Mouse (Mus musculus) liver, adult (tissue): ENCODE measurements around the gene Prss53.
A peak's percentile ranks its signal among the peaks of the same experiment; 100 is the strongest.

Source experiments
- GATA4 ChIP-seq: IDR thresholded peaks from 2 replicates; pipeline ENCODE4 v1.6.1; 2014; ENCODE audit warnings: mild to moderate bottlenecking, low read length; ENCODE audit not compliant: insufficient replicate concordance

Gene Prss53

DNA sequence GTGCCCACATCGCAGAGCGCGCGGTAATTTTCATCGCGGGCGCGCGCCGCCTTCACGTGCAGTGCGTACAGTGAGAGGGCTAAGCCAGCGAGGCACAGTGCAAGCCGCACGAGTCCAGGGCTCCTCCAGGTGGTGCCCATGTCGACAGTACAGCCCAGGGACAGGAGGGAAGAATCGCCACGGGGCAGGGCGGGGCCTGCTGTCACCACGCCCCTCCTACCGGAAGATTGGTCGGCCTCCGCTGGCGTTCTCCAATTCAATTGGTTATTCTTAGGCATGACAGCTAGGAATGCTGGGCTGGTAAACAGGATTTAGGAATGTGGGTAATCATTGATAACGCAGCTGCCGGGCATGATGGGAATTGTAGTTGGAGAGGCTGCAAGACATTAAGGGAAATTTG lies 4.7 kb upstream of the Prss53 start, which contains the start of the genes Gm21974 and Vkorc1:
Gene Gm21974 (minus strand): TSS at position 13 of the 400 bp plus-strand sequence.
Gene Vkorc1 (minus strand): TSS at position 176 of the 400 bp plus-strand sequence.
- peak; percentile 83; the same call in 1 of the 2 replicates for TF ChIP-seq GATA4

DNA sequence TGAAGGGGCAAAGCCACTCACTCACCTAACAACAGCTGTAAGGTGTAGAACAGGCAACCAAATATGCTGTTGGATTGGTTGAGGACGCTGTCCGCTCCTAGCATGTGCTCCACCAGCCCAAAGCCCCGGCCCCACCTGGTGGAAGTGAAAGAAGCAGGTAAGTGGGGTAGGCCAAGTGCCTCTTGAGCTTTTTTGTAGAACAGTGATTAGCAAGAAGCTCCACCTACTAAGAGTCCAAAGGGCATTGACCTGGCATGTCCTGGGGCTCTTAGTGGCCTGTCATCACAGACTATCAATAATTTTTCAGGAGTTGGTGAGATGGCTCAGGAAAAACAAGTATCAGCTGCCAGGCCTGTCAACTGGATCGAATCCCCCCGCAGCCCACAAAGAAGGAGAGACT lies 3.7 kb upstream of the Prss53 start:
- TF ChIP-seq GATA4, result no peak

DNA sequence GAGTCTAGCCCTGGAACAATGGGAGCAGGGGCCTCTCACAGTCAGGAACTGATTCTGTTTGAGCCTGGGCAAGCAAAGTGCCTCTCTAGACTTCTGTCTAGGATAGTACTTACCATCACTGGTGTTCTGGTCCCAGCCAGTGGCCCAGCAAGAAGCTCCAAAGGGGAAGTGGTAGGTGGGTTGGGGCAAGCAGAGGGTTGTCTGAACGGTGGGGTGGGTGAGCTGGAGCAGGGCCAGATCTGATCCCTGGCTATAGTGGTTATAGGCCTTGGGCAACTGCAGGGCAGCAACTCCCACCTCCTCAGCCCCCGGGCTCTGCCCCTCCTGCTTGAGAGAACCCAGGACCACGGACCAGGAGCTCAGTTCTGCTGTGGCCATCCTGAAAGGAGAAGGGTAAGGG lies 1.9 kb downstream of the Prss53 start:
- no peak for TF ChIP-seq GATA4

DNA sequence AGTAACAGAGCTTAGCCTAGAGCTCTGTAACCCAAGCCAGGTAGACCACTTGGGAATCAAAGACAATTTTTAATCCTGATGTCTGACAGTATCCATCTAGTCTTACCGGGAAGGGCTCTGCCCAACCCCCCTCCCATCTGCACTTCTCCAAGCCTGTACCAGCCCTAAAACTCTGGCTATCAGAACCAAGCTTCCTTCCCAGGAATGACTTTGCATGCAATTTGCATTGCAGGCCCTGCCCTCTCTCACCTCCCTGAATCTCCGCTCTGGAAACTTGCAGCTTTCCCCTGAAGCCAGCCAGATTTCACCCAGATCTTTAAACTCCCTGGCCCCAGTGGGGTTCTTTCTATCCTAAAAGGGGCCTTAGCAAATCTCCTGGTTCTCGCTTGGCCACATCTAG lies 3.0 kb downstream of the Prss53 start:
- TF ChIP-seq GATA4, result no peak

DNA sequence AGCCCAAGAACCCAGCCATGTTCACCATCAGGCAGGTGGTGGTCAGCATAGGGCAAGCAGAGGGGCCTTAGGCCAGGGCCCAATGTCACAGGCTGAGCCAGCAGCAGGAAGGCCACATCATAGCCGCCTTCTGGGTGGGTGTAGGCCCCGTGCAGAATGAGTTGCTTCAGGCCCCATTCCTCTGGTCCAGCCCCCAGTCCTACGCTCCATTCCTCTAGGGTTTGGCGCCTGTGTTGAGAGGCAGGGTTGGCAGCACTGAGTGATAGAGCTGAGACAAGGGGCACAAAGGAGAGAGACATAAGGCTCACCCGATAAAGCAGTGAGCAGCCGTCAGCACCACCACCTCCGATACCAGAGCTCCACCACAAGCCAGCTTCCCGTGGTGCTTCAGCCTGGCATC lies 3.6 kb downstream of the Prss53 start:
- no peak for TF ChIP-seq GATA4

DNA sequence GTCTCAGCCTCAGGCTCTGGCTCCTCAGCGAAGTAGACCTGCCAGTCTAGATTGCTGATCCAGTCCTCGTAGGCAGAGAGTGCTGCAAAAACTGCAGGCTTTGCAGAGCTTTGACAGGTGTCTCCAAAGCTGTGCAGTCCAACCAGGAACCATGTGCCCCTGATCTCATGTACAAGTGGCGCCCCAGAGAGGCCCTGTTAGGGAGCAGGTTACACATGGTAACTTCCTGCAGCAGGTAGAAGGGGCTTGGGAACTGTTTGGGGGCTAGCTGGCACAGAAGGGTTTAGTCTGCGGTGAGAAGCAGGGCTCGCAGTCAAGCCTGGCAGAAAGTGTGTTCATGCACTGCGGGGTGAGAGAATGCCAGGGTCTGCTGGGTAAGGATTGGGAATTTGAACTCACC lies 4.2 kb downstream of the Prss53 start:
- no peak for TF ChIP-seq GATA4

DNA sequence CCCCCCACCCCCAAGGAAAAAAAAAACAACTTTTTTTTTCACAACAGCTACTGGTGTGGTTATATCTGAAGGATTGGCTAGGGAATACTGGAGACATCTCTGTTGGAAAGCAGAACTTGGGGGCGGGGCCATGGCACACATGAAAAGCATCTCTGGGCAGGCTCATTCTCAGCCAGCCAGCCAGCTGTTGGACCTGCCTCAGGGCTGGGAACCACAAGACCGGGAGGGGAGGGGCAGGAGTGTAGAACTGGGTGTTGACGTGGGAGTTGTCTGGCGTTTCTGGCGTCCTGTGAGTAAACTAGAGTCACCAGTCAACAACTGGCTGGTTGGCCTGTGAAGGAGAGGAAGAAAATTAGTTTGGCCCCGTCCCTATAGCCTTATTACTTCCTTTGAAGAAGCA lies 4.8 kb downstream of the Prss53 start:
- no peak for TF ChIP-seq GATA4

DNA sequence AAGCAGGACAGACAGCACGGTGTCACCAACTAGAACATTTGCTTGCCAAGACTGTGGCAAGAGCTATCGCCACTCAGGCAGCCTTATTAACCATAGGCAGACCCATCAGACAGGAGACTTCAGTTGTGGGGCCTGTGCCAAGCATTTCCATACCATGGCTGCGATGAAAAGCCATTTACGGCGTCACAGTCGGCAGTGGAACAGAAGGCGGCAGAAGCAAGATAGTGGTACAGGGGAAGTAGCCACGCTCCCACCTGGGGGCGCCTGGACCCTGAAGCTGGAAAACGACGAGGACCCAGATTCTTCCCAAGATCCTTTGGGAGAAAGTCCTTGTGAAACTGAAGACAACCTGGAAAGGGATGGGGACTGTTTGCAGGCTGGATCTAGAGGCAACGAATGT lies 10.3 kb downstream of the Prss53 start:
- no peak for TF ChIP-seq GATA4

DNA sequence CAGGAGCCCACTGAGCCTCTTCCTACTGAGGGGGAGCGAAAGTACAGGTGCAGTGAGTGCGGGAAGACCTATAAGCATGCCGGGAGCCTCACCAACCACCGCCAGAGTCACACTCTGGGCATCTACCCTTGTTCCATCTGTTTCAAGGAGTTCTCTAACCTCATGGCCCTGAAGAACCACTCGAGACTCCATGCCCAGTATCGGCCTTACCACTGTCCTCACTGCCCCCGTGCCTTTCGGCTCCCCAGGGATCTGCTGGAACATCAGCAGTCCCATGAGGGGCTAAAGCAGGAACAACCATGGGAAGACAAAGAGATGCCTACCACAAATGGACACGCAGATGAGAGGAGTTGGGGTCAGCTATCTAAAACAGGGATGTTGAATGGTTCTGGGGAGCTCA lies 11.5 kb downstream of the Prss53 start:
- no peak for TF ChIP-seq GATA4

DNA sequence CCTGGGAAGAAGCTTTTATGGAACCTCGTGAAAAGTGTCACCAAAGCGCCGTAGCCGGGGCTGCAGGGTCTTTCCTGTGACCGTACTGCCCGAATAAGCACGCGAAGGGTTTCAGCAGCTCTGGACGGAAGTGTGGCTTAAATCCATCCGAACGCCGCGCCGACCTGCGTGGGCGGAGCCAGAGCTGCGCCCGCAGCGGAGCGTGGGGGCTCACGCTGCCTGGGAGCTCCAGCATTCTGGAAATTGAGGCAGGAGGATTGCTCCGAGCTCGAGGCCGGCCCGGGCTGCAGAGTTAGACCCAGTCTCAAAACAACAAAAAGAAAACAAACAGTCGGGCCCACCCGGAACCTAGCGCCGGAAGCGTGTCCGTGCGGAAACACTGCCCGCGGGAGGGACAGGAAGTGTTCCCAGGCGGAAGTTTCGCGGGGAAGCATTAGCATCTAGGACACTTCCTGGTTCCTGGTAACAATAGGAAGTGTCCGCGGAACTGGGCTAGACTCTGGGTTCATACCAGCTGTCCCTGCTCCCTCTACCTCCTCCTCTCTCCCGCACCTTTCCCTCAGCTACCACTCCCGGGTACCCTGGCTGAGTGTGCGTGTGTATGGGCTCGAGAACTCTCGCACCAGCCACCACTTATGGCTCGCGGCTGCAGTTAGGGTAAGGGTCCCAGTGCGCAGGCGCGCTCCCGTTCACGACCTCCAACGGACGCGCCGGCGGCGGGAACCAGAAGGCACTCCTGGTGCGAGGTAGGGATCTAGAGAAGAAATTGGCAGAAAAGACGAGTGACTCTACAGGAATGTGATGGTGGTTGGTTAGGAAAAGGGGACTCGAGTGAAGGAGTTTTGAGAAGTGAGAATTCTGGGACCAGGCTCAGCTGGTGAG lies 14.1 kb downstream of the Prss53 start, which contains the start of gene Zfp668:
Gene Zfp668 (minus strand): TSS at position 362 of the 882 bp plus-strand sequence.
- no peak for TF ChIP-seq GATA4

DNA sequence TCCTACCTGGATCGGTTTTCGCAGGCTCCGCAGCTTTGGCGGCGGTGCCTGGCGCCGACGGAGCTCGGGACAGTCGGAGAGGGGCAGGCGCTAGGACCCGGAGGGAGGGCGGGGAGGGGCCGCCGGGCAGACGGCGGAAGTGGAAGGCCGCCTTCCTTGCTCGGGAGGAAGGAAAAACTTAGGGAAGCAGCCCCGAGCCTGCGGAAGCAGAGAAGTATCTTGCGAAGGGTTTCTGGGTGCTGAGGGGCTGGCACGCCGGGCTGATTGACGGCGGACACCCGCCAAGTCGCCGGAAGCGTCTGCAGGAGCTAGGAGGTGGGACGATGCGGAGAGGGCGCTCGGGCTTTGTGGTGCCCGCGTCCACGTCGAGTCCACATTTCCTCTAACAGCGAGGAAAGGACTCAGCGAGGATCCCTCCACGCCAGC lies 14.7 kb downstream of the Prss53 start, which contains the start of gene Zfp646:
Gene Zfp646 (plus strand): TSS at position 181 of the 426 bp plus-strand sequence.
- TF ChIP-seq GATA4, result no peak; the same call in 1 of the 2 replicates

DNA sequence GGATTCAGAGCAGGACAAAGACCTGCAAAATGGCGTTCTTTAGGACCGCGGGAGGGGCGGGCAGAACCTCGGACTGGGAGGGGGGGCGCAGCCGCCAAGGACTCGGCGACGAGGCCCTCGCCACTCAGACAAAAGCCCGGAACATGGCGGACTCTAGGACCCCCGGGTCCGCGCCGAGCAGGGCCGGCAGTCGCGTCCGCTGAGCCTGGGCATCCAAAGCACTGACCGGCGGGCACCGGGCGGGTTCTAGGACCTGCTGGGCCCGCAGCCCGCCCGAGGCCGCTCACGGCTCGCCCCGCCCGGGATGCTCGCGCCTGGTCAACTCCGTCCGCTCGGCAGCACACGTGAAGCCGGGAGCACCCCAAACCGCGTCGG lies 15.2 kb downstream of the Prss53 start:
- TF ChIP-seq GATA4, result no peak

DNA sequence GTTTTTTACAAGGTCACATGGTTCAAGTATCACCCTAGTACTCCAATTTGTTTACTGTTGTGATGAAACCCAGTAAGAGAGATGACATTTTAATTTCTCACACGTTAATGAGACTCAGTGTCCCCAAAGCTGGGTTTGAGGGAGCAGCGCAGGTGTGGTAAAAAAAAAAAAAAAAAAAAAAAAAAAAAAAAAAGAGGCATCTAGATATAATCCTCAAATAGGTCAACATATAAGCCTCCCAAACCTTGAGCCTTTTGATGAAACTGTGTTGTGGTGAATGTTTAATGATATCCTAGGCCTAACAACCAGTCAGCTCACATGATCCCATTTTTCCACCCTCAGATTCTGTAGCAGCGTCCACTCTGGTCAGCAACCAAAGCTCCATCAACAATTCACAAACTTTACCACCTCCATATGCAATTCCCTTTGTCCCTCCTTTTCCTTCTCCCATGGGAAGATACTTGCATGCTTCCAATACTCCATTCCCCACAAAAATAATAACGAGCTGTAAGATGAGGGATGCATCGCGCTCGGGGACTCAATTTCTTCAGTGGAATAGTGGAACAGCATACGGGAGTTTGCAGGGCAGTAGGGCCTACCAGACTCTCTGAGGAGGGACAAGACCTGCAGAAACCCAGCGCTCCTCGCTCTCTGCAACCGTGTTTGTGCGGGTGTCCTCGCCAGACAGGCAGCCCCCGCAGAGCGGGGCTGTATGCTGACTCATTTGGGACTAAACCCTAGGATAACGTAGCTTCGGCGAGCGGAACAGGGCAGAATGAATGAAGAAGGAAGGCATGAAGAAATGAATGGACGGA lies 15.8 kb downstream of the Prss53 start:
- TF ChIP-seq GATA4, result no peak

DNA sequence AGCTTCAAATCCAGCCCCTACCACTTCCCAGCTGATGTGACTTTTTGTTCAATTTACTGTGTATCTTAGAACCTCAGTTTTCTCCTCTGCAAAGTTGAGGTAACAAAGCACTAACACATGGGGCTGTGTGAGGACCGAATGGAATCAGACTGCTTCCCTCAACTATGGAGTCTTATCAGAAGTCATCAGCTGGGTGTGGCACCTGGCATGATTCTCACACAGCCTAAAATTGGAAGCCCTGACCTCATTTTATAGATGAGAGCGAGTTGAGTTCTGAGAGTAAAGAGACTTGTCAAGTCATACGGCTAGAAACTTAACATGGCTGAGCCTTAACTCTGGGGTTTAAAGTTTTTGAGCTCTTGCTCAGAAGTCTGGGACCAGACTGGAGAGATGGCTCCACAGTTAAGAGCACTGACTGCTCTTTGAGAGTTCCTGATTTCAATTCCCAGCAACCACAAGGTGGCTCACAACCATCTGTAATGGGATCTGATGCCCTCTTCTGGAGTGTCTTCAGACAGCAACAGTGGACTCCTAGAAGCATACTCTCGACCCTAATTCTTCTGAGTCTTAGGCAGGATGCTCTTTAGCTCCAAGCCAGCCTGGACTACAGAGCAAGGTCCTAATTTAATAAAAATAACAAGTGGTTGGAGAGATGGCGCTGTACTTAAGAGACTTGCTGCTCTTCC lies 20.5 kb downstream of the Prss53 start:
- no peak for TF ChIP-seq GATA4

DNA sequence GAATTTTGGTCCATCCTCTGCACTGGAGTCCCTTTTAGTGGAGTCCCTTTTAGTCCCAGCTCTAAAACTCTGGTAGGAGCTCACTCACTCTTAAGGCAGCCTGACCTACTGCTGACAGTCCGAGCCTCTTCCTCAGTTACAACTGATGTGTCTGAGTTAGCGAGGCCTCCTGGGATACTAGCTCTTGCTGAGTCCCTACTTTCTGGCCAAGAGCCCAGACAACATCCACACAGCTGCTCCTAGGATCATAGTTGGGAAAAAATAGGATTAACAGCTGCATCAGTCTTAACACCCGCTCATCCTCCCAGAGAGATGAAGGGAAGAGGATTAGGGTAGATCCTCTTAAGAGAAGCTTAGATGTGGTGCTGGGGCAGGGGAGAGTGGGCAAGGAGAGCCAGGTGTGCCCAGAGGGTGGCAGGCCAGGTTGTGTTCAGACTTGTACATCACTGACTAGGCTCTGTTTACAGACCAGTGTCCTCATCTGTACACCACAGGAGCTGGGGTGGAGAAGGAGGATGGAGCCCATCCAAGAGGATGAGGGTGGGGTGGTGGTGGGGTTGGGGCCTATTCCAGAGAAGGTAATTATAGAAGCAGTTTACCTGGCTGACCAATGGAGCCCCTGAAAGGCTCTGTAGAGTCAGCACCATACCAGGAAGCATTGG lies 21.5 kb downstream of the Prss53 start:
- no peak for TF ChIP-seq GATA4
